Mouse (Mus musculus) cerebellum, adult 11 months (tissue): ENCODE measurements around the gene Vac14.

Experiments used
- DNase-seq: peaks from one replicate; pipeline ENCODE4 v3.0.0; 2022

The Vac14 gene

GRCm38 (mm10) chr8:110694826-110695225 is 76.4 kb downstream of the Vac14 start:
- DNase-seq: no peak

DNA sequence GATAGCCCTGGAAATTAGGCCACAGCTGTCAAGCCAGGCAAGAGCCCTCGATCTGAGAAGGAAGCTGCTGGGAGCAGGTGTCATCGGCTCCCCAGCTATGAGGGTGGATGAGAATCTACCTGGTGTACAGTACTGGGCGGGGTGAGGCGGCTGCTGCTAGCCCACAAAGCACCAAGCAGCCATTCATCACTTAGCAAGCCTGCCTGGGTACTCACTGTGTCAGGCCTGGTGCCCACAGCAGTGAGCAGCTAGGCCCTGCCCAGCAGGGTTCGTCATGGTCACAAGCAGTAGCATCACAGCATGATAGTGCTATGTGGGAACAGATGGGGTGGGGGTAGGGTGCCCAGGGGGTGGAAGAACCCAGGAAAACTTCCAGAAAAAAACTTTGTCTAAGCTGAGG is 77.0 kb downstream of the Vac14 start:
- DNase-seq: peak; percentile 59

GRCm38 (mm10) chr8:110696051-110696450 is 77.7 kb downstream of the Vac14 start:
- no peak for DNase-seq

DNA sequence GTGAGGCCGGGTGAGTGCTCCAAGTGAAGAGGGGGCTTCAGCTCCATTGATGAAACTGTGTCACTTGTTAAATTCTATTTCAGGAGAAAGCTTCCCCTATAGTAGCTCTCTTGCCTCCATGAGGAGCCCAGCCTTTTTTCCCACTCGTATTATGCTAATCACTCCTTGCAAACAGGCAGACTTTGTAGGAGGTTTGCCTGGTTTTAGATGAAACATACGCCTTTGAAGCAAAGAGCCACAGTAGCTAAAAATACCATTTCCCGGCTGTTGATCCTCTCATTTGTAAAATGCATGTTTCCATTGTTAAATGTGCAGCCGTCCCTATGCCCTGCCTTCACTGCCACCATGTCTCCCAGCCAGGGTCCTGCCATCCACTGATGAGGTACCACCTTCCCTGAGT is 79.2 kb downstream of the Vac14 start:
- no peak for DNase-seq

DNA sequence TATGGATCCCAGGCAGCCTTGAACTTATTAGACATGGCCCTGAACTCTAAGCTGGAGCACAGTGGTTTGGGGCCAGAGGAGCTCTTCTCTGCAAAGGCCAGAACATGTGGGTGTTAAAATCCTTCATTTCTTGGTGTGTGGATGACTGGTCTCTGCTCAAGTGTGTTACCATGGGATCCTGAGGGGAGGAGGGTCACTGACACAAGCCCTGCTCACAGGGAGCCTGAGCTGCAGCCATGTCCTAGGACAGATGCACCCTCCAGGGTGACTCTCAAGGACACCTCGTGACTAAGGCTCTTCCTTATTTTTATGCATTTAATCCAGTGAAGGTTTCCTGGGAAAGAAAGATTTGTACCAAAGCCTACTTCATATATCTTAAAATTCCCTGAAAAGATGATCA is 79.7 kb downstream of the Vac14 start:
- no peak for DNase-seq

DNA sequence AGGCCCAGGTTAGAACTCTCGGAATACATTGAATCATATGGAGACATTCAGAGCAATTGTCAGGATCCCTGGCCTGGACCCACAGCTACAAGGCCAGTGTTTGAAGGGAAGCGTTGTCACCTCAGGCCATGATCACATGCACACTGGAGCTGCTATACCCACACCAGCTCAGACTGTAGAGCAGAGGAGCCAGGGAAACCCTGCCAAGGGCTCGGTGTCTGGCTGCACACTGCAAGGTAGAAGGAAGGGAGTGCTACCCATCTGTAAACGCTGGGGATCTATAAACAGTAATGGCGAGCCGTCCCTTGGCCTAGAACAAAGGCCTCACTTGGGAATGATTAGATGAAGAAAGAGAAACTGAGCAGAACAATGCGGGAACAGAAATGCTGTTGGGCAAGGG is 81.1 kb downstream of the Vac14 start:
- no peak for DNase-seq

GRCm38 (mm10) chr8:110700561-110700960 is 82.2 kb downstream of the Vac14 start:
- DNase-seq: no peak

DNA sequence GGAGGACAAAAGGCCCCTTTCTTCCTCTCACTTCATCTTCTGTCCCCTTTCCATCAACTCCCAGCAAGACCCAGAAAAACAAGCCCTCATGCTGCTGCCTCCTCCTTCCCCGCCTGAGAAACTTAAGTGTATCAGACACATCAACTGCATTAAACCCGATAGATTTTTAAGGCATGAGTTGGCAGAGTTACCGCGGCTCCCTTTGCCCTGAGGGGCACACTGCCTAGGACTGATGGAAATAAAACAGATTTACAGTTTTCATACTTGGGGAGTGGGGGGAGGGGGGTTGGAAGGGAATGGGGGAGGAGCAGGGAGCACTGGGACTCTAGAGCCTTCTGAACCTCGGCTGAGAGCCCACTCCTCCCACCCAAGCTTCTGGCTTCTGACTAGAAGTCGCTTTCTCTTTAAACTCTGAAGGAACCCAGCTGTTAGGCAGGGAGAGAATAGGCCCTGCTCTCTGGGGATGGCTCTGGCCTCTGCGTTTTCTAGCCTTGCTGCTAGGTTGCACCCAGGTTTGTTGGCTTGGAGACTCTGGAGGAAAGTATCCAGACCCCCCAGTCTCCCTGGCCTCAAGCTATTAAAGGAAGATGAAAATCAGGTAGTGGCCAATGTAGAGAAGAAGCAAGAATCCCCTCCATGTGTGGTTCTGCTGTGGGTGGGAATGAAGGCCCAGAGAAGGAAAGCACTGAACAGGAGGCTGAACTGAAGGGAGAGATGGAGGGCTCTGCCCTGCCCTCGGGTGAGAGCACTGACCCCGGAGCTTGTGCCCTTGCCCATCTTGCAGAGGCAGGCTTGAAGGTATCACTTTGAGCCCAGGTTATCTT is 84.5 kb downstream of the Vac14 start:
- no peak for DNase-seq

DNA sequence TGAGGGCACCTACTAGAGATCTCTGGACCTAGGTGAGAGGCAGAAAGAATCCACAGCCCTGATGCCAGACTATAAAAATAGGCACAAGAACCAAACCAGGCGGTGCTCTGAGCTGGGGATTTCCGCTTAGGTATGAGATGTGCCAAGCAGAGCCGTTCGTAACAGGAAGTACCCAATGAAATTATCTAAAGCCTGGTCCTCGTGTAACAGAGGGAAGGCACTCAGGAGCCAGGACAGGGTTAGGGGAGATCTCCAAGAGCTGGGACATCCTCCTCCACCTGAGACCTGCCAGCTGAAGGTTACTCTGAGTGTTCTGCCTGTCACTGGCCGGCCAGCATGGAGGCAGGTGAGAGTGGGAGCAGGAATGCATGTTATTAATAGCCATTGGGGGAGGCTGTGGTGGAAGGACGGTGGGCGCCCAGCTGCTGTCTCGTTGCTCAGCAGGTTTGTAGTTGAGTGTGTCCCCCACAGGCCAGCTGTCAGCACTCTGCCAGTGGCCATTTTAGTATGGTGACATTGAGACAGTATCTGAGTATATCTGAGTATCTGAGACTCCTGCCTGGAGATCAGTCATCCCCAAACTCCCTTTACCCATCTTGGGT is 85.2 kb downstream of the Vac14 start:
- DNase-seq: no peak

DNA sequence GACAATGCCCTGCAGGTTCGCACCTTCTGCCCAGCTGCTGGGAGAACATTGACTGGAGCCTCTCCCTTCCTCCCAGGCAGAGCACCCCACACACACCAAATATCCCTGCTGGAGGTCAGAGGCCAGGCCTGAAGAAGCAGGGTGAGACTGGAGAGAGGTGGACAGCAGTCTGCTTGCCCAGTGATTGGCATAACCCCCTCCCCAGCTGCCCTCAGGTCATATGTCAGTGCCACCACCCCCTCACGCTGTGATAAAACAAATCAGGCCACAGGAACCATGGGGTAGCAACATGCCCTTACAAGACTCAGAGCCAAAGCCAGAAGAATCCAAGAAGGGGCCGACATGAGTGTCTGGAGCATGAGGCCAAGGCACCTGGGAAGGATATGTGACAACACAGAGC is 85.7 kb downstream of the Vac14 start:
- no peak for DNase-seq

GRCm38 (mm10) chr8:110705391-110706287 is 87.3 kb downstream of the Vac14 start:
- DNase-seq: peak; percentile 84

DNA sequence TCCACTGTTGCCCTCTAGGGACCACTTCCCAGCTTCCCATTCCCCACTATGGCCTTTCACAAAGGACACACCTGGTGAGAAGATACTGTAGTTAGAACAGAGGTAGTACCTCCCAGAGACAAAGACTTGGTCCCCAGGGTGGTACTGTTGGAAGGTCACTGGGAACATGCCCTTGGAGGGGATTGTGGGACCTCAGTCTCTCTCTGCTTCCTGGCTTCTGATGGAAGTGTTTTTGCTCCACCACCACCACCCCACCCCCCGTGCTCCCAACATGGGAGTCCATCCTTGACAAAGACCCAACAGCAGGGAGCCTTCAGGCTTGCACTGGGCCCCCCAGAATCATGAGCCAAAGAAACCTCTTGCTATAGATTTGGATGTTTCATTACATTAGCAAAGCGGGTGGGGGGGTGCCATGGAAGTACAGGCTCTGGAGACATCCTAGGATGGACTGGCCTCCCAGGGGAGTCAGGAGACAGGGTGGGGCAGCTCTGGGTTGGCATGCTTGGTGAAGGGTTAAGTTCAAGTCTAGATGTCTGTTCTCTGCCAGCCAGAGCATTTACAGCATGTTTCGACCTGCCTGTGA is 88.0 kb downstream of the Vac14 start:
- DNase-seq: peak; percentile 23

GRCm38 (mm10) chr8:110708429-110708828 is 90.0 kb downstream of the Vac14 start:
- peak; percentile 30 for DNase-seq

- DNase-seq: no peak
Measured at GRCm38 (mm10) chr8:110710593-110710992, 92.2 kb downstream of the Vac14 start.

DNA sequence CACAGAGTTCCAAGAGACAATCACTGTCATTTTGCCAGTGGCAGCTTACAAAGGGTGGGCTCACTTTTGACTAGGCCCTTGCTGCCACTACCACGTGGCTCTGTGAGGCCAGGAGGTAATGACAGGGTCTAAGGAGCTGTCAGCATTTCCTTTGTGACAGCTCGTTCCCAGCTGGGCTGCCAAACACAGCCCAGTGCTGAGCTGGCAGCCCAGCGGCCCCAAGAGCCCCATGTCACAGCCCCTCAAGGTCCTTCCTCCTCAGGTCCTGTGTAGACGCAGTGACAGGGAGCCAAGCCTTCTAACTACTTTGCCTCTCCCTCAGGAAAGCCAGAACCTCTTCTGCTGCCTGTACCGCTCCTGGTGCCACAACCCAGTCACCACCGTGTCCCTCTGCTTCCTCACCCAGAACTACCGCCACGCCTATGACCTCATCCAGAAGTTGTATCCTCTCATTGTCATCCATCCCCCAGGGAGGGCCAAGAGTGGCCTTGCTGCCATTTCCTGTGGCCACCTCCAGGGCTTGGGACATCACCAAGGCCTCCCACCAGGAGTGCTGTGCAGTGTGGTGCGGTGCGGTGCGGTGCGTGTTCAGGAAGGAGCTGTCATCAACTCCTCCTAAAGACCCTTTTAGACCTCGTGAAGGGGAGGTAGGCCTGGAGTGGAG is 93.0 kb downstream of the Vac14 start:
- no peak for DNase-seq

- no peak for DNase-seq
Measured at GRCm38 (mm10) chr8:110713073-110713472, 94.7 kb downstream of the Vac14 start.

DNA sequence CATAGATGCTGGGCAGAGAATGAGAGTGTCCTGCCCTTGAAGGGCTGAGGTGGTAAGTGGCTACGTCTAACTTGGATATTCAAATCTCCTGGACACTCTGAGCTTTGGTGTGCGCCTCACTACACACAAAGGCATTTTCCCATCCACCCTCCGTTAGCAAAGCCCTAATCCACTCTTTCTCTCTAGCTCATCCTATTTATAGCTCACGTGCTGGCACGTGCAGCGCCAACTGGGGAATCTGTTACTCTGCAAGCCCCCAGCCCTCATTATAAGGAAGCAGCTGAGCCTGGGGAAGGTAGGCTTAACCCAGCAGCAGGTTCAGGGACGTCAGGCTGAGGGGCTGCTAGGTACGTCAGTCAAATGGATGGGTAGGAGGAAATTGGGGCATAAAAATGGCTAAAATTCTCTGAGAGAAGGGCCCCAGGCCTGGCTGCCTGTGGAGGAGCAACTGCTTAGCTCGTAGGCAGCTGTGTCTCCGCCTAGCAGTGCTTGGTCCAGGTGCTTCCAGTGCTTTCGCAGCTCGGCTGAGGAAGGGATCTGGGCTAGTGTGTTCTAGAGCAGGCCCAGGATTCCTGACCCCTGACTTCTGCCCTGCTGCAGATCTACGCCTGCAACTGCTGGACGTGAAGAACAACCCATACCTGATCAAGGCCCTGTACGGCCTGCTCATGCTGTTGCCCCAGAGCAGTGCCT is 96.6 kb downstream of the Vac14 start:
- no peak for DNase-seq

- DNase-seq: peak; percentile 69
Measured at GRCm38 (mm10) chr8:110716075-110716474, 97.7 kb downstream of the Vac14 start.

- DNase-seq: no peak
Measured at GRCm38 (mm10) chr8:110717131-110717530, 98.7 kb downstream of the Vac14 start.

DNA sequence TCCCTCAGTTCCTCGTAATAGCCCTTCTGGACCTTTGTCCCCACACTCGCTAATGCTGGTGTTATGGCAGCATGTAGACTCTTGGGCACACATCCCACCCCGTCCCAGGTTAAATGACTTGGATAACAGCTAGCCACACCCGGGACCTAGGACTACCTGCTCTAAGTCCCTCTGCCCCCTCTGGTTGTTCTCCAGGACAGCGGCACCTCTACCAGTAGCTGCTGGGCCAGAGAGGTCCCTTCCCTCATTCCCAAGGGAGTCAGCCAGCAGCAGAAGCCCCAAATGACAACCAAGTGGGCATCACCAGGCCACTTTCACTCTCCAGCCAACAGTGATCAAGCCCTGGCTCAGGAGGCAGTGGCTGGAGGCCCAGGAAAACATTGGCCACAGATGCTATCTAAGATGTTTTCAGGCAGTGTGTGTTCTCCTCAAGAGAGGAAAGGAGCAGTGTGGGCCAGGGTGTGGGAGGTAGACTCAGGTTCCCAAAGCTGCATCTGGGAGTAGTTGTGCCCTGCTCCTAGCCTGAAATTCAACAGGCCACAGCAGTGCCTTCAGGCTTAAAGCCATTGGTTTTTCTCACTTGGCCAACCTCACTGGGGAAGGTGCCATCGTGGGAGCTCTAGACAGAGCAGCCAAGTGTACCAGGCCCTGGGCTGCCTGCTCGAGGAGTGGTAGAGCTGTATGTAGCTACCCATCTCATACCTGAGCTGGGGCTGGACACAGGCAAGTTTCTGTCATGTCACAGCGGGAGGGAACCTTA is 100.0 kb downstream of the Vac14 start:
- no peak for DNase-seq

DNA sequence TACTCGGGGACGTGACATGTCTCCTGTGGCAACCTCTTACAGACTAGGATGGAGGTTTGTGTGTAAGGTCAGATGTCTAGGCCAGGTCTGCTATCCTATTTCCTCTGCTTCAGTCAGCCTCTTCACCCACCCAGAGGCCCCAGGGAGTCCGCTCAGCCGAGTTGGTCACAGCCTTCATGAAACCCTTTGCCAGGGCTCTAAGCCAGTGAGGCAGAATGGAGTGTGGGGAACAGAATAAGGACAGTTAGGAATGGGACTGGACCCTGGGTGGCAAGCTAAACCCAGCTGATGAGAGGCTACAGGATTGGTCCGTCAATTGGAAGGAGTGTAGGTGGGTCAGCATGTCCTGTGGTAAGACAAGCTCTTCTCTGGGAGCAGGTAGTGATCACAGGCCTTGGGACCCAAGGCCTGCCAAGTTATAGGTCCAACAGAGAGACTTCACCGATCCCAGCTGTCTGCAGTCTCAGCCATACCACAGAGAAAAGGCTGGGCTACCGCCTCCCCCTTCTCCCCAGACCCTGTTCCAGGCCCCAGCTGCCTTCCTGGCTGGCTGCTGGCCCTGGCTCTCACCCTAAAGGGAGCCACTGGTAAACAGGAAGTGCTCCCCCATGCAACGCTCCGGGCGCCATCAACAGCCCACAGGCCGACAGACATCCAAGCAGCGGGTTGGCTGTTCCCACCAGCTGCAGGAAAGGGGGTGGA is 100.7 kb downstream of the Vac14 start:
- DNase-seq: no peak
